Mouse (Mus musculus) C2C12 (cell line): ENCODE measurements at regions not wholly inside any gene's neighbourhood (a gene's known extent, or its start where the extent isn't known, plus 50 kb on each side); places are given as distances from the start of the nearest gene placed in this dataset.

Experiments
- CEBPB ChIP-seq: IDR thresholded peaks from one replicate; pipeline ENCODE4 v1.6.1; 2011; ENCODE audit warnings: low read depth, mild to moderate bottlenecking, control low read depth, moderate library complexity
- CTCF ChIP-seq: IDR thresholded peaks from one replicate; pipeline ENCODE4 v1.5.1; 2011; ENCODE audit not compliant: control insufficient read depth, insufficient read depth, insufficient read length
- MAX ChIP-seq: IDR thresholded peaks from one replicate; pipeline ENCODE4 v1.6.1; 2011; ENCODE audit warnings: mild to moderate bottlenecking, control low read depth

GRCm38 (mm10) chr3:38130088-38130487, 354.6 kb downstream of the Ankrd50 start:
- TF ChIP-seq CTCF: no peak
- TF ChIP-seq MAX: no peak
- TF ChIP-seq CEBPB: no peak
